Mouse (Mus musculus): ENCODE data around the gene Erbb3.
"Not testable (repeated sequence)": the region's sequence is repeated elsewhere in the genome, so short reads cannot be mapped to it uniquely, and the experiment has no call there.

DNA sequence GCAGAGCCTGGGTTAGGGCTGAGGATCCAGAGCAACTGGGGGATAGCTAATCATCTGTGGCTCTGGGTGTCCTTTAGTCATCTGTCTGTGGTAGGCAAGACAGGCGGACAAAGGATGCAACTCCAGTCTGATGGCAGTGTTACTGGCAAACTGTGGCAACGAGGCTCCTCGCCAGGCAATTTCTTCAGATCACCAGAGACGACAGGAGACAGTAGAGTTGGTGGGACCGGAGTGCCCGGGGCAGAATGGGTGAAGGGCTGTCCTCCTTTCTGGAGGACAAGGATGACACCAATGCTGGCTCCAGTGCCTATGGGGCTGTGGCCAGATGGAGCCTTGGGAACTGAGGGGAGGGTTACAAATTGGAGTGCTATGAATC, 39.8 kb downstream of the Erbb3 start:
- TF ChIP-seq CTCF, EP300 (IDR thresholded peaks at IDR 0.05; ENCODE audit: low read depth): not testable (repeated sequence)

All from liver, postnatal 0 days (tissue).